Mouse (Mus musculus) forebrain, embryonic 15.5 days (tissue): ENCODE results near the gene Flad1. TPM values are rescaled to one million over a fixed set of nuclear protein-coding genes. Genes with fewer than 3 reads are reported as not detected.

Experiments
- ATAC-seq: fragments of 200-750 bp; cut with Nextera tagmentation; replicated peaks from 2 replicates; pipeline ENCODE4 v1.8.0; 2017; ENCODE audit warnings: mild to moderate bottlenecking, moderate TSS enrichment, moderate library complexity
- H3K27ac ChIP-seq: fragments of 300-500 bp; sonication (generic); replicated peaks from 2 replicates; pipeline ENCODE4 v1.5.1; 2015; ENCODE audit warnings: mild to moderate bottlenecking, inconsistent platforms
- H3K27me3 ChIP-seq: fragments of 300-500 bp; sonication (generic); 2 replicates; pipeline ENCODE4 v1.6.1; 2015; ENCODE audit warnings: inconsistent platforms
- H3K36me3 ChIP-seq: fragments of 300-500 bp; sonication (generic); 2 replicates; pipeline ENCODE4 v1.6.1; 2015; ENCODE audit warnings: mild to moderate bottlenecking, inconsistent platforms
- H3K4me1 ChIP-seq: fragments of 300-500 bp; sonication (generic); 2 replicates; pipeline ENCODE4 v1.6.1; 2015; ENCODE audit warnings: inconsistent platforms
- H3K4me2 ChIP-seq: fragments of 300-500 bp; sonication (generic); replicated peaks from 2 replicates; pipeline ENCODE4 v1.6.1; 2015; ENCODE audit warnings: mild to moderate bottlenecking, inconsistent platforms
- H3K4me3 ChIP-seq: fragments of 300-500 bp; sonication (generic); 2 replicates; pipeline ENCODE4 v1.5.1; 2015; ENCODE audit warnings: mild to moderate bottlenecking, inconsistent platforms
- H3K9ac ChIP-seq: fragments of 300-500 bp; sonication (generic); replicated peaks from 2 replicates; pipeline ENCODE4 v1.6.1; 2015; ENCODE audit warnings: mild to moderate bottlenecking, inconsistent platforms
- H3K9me3 ChIP-seq: fragments of 300-500 bp; sonication (generic); 2 replicates; pipeline ENCODE4 v1.6.1; 2016; ENCODE audit warnings: inconsistent platforms
- WGBS: fragments of 180-500 bp; shearing (Covaris S2); methylation state at CpG from one replicate; pipeline ENCODE4 v1.1.7; 2015; ENCODE audit warnings: mixed read lengths; 5-methylcytosine and 5-hydroxymethylcytosine counted together
- polyA plus RNA-seq: library from polyadenylated mRNA; unstranded; fragments of >200 nt; fragmentation: Nextera tagmentation; extraction: Ambion mirVana; gene quantifications from 2 replicates; pipeline ENCODE4 v1.2.1, GENCODE M21; 2015

The Flad1 gene
- polyA plus RNA-seq, 1 experiment from 2014 or later, result 42.0 TPM

DNA sequence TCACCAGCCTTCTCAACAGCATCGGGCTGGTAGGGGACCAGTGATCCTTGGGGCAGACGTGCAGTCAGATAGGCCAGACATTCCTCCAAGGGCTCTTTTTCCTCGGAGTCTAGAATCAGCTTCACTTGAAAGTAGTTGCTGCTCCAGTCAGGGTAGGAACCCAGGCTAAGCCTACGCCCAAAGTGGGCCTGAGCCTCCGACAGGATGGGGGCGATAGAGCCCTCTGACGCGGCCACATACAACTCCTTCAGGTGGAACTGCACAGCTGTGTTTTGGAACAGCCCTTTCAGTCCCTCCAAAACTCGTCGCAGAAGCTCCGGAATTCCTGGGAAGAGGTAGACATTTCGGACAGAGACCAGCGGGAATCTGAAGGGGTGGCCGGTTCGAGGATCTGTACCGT is 3.2 kb downstream of the Flad1 start:
- ATAC-seq, result no peak
- H3K27ac ChIP-seq, result no peak overlapping the region
- H3K9ac ChIP-seq, result no peak overlapping the region
- no peak overlapping the region for H3K4me3 ChIP-seq
- no peaks in the 10 kb centered on the region for H3K27me3 ChIP-seq
- 72% methylated on average over 16 of the region's 16 CpGs for WGBS
- no peak overlapping the region for H3K4me2 ChIP-seq
- peaks cover 19% of the 10 kb centered on the region; the same call in 1 of the 2 replicates for H3K36me3 ChIP-seq
- H3K4me1 ChIP-seq, result peaks cover 19% of the 10 kb centered on the region
- no peaks in the 10 kb centered on the region for H3K9me3 ChIP-seq

DNA sequence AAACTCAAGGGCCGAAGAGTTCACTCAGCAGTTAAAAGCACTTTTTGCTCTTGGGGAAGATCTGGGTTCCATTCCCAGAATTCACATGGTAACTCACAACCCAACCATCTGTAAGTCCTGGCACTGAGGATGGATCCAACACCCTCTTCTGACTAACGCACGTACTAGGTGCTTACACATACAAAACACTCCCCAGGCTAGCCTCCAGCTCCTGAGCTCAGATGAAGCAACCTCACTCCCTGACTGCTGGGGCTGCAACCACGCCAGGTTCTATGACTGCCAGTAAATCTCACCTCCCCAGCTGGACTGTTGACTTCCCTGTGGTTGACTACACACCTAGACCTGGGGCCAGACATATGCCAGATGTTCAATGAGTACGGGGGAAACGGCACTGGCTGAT is 4.8 kb downstream of the Flad1 start:
- peaks cover 31% of the 10 kb centered on the region for H3K36me3 ChIP-seq
- H3K4me3 ChIP-seq, result no peak overlapping the region
- WGBS, result 85% methylated on average over 6 of the region's 6 CpGs
- no peak overlapping the region for H3K27ac ChIP-seq
- no peak for ATAC-seq
- H3K9me3 ChIP-seq, result no peaks in the 10 kb centered on the region
- no peak overlapping the region for H3K4me2 ChIP-seq
- H3K9ac ChIP-seq, result no peak overlapping the region
- H3K27me3 ChIP-seq, result no peaks in the 10 kb centered on the region
- H3K4me1 ChIP-seq, result peaks cover 14% of the 10 kb centered on the region

DNA sequence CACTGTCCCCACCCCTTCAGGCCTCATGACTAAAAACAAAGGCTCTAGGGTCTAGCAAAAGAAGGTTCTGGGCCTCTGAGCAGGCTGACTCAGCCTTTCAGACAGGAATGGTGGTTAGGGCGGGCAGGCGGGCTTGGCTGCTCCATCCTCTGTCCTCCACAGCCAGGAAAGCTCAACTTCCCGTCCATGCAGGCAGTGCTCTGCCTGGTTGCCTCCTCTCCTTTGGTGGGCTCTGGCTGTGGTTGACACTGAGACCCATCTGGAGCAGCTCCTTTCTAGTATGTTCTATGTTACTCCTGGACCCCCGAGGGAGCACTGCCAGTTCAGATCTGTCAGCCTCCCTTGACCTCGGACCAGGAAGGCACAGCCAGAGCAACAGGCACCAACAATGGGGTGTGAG is 9.0 kb downstream of the Flad1 start, which contains the start of gene Lenep:
Gene Lenep (minus strand): TSS at position 101 of the 400 bp plus-strand sequence.
- Histone ChIP-seq H3K4me3 (no peak within 1 kb of the TSS), H3K9me3 (no peaks in the 10 kb centered on the region), H3K27me3 (no peaks in the 10 kb centered on the region), H3K36me3 (peaks cover 42% of the 10 kb centered on the region), H3K9ac (no peak within 1 kb of the TSS), H3K27ac (no peak within 1 kb of the TSS), H3K4me2 (no peak within 1 kb of the TSS), H3K4me1 (peaks cover 4% of the 10 kb centered on the region; the same call in 1 of the 2 replicates)
- WGBS, result 76% methylated on average over 5 of the region's 5 CpGs
- no peak for ATAC-seq

DNA sequence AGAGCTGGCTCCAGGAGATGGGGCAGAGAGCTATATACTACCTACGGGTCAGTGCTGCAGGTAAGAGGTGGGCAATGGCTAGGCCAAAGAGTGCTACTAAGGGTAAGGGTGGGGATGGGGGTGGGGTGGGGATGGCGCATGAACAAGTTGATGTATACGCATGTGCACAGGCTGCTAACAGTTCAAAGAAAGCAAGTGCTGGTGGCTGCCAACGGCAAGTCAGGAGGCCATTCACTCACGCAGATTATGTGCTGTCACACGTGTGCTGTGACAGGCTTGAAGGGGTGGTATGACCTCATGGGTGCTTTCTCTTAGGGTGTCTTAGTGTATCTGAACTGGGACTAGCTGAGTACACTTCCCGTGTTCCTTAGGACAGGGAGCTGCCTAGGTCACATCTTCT is 10.3 kb downstream of the Flad1 start:
- H3K36me3 ChIP-seq, result peaks cover 36% of the 10 kb centered on the region

DNA sequence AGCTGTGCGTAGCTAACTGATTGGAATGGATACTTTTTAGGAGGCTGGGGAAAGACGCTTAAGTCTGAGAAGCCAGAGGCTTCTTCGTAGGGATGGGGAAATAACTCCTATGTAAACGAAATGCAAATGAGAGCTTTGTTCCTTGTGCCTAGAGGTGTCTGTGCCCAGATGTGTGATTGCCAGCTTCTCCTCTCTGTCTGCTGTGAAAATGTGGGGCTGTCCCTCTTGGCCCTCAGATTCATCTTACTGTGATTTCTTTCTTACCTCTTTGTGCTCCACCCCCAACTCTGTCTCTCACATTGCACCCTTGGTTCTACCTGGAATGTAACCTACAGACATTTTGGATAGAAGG is 15.0 kb downstream of the Flad1 start:
- H3K9ac ChIP-seq, result peak overlapping the region; percentile 32; the same call in 1 of the 2 replicates
- H3K27ac ChIP-seq, result no peak overlapping the region
- H3K4me1 ChIP-seq, result peaks cover 46% of the 10 kb centered on the region
- H3K9me3 ChIP-seq, result no peaks in the 10 kb centered on the region
- H3K4me2 ChIP-seq, result peak overlapping the region; percentile 94
- peak overlapping the region; percentile 41 for H3K4me3 ChIP-seq
- ATAC-seq, result no peak
- H3K36me3 ChIP-seq, result peaks cover 8% of the 10 kb centered on the region; the same call in 1 of the 2 replicates
- peaks cover 5% of the 10 kb centered on the region; the same call in 1 of the 2 replicates for H3K27me3 ChIP-seq
- WGBS, result 0% methylated on average over 4 of the region's 4 CpGs

More for the DNA sequence above, 10.3 kb downstream of the Flad1 start:
- WGBS, result 91% methylated on average over 7 of the region's 7 CpGs
- Histone ChIP-seq H3K27ac (no peak overlapping the region), H3K9me3 (no peaks in the 10 kb centered on the region), H3K9ac (no peak overlapping the region), H3K27me3 (0 out of 2 replicates have a peak, but pooled peaks cover under 1% of the 10 kb centered on the region), H3K4me3 (no peak overlapping the region), H3K4me1 (peaks cover 4% of the 10 kb centered on the region), H3K4me2 (no peak overlapping the region)
- ATAC-seq, result no peak

DNA sequence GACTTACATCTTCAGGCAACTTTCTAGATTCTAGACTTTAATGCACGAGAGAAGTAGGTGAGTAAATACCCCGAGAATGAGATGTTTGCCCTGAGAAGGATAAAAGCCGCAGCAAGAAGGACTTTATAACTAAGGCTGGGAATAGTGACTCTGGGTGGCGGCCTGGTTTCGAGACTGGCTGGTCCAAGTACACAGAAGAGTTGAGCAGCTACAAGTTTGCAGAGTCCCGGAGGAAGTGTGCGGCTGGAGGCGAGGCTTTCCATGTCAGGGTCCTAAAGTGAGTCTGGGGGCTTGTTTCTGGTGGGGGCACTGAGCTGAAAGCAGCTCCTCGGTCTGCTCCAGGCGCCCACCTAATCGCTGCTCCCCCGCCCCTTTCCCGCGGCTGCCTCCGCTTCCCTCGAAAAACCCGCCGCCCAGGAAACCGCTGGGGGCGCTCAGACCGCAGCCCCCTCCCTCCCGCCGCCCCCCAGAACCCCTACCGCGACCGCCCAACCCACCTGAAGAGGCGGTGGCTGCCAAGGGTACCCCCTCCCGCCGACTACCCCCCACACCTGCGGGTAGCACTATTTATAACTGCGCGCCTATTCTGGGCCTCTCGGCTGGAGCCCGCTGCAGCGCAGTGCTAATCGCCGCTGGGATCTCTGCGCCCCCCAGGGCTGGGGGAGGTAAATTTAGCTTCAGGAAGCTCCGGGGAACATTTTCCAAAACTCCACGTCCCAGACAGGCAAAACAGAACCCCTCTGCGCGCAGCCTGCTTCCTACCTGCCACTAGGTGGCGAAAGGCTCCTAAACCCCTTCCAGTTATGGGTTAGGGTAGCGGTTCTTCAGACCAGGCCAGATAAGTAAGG is 15.6 kb downstream of the Flad1 start:
- Histone ChIP-seq H3K27me3 (peaks cover 5% of the 10 kb centered on the region; the same call in 1 of the 2 replicates), H3K9ac (peak overlapping the region; percentile 32), H3K4me1 (peaks cover 52% of the 10 kb centered on the region), H3K4me3 (peak overlapping the region; percentile 41), H3K4me2 (peak overlapping the region; percentile 94), H3K36me3 (peaks cover 4% of the 10 kb centered on the region; the same call in 1 of the 2 replicates), H3K9me3 (no peaks in the 10 kb centered on the region), H3K27ac (no peak overlapping the region)
- no peak for ATAC-seq
- WGBS, result under 1% methylated on average over 43 of the region's 44 CpGs

DNA sequence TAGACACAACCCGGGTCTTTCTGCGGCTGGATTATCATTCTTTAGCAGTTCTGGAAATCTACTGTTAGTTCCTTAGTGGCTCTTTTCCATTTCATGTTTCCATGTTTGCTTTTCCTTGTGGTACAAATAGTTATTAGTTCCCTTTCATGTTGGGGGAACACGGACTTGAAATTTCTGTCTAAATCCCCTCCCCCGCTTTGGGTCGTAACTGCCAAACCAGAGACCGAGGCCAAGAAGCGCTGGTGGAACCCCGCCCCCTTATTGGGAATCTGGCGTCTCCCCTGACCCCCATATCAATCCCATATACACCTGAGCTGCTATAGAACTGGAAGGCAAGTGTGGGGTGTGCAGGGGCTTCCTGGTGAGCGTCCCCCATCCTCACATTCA is 16.3 kb downstream of the Flad1 start:
- peaks cover 5% of the 10 kb centered on the region; the same call in 1 of the 2 replicates for H3K27me3 ChIP-seq
- H3K9me3 ChIP-seq, result no peaks in the 10 kb centered on the region
- H3K27ac ChIP-seq, result no peak overlapping the region
- no peak for ATAC-seq
- WGBS, result 5% methylated on average over 10 of the region's 10 CpGs
- H3K9ac ChIP-seq, result no peak overlapping the region
- peaks cover 57% of the 10 kb centered on the region for H3K4me1 ChIP-seq
- peak overlapping the region; percentile 46; the same call in 1 of the 2 replicates for H3K4me3 ChIP-seq
- H3K36me3 ChIP-seq, result 0 out of 2 replicates have a peak, but pooled peaks cover 3% of the 10 kb centered on the region
- peak overlapping the region; percentile 94 for H3K4me2 ChIP-seq

DNA sequence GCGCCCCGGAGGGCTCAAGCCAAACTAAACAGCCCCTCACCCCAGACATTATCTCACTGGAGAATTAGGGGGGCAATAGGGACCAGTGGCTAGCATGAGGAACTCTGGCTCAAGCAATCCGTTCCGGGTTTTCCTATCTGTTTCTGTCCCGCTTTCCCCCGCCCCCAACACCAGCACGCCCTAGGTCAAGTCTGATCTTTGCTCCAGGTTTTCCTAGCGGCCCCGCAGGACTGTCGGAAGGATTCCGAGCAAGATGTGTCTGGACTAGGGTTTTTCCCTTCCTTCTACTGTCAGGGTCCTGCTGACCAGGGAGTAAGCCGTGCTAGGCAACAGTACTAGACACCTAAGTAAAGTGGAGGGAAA is 16.8 kb downstream of the Flad1 start:
- Histone ChIP-seq H3K4me2 (peak overlapping the region; percentile 94), H3K27me3 (peaks cover 5% of the 10 kb centered on the region; the same call in 1 of the 2 replicates), H3K4me1 (peaks cover 61% of the 10 kb centered on the region), H3K36me3 (0 out of 2 replicates have a peak, but pooled peaks cover 1% of the 10 kb centered on the region), H3K4me3 (peak overlapping the region; percentile 46), H3K27ac (no peak overlapping the region), H3K9me3 (no peaks in the 10 kb centered on the region), H3K9ac (0 out of 2 replicates have a peak overlapping the region, but pooled peaks have one; percentile 5)
- under 1% methylated on average over 11 of the region's 12 CpGs for WGBS
- no peak for ATAC-seq

DNA sequence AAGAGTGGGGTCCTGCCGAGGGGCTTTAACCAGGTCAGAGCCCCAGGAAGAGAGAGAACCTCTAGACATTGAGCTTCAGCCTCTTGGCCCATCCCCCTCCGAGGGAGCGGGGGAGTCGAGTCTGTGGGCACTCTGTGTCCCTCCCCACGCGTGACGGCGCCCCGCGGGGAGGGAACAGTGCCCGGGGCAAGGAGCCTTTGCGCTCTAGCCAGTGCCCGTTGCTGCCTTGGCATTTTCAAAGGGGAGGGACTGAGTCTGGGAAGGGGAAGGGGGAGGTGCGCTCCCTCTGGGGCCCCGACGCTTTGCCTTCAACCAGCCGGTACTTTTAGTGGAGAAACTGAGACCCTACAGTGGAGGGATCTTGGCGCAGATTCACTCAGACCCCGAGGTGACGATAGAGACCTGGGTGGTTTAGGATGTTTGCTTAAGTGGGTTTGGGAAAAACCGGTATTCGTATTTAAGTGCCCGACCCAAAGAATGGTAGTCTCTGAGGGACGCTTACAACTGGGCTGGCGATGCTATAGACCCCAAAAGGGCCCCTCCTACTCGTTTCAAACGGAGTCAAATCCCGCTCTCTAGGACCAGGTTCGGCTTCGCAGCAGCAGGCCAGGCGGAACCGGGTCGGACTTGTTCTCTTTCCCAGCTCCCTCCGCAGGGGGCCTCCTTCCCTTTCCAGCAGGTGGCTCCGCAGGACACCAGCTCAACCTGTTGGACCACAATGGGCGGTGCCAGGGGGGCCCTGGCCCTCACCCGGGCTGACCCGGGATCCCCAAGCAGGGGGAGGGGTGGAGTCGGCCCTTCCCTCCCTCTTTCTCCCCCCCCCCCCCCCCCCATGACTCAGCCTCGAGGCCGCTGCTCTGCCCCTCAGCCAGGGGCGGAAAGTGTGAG is 17.4 kb downstream of the Flad1 start, which contains the start of gene Zbtb7b:
Gene Zbtb7b (minus strand): TSS at position 771 of the 888 bp plus-strand sequence.
- peak within 1 kb of the TSS; percentile 42 for H3K9ac ChIP-seq
- no peaks in the 10 kb centered on the region for H3K36me3 ChIP-seq
- H3K27me3 ChIP-seq, result peaks cover 5% of the 10 kb centered on the region; the same call in 1 of the 2 replicates
- WGBS, result 0% methylated on average over 39 of the region's 42 CpGs
- H3K4me1 ChIP-seq, result peaks cover 61% of the 10 kb centered on the region
- peak within 1 kb of the TSS; percentile 64 for H3K27ac ChIP-seq
- H3K4me2 ChIP-seq, result peak within 1 kb of the TSS; percentile 94
- ATAC-seq, result peak; percentile 45
- H3K9me3 ChIP-seq, result no peaks in the 10 kb centered on the region
- H3K4me3 ChIP-seq, result peak within 1 kb of the TSS; percentile 46

DNA sequence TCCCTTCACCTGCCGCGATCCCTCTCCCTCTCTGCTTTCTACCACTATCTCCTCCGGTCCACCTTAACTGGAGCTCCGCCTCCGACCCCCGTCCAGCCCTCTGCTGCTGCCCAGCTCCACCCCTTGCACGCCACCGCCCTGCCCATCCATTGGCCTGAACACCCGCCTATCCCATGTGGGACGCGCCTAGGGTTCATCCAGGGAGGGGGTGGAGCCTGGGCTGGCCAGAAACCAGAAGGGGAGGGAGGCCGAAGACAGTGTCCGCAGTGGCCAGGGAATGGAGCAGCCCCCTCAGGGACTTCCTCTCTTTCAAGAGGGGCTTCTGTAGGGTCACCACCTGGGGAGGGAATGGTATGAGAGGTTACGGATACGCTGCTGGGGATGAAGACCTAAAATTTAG is 18.1 kb downstream of the Flad1 start:
- Histone ChIP-seq H3K4me2 (peak overlapping the region; percentile 94), H3K27ac (peak overlapping the region; percentile 64), H3K9ac (peak overlapping the region; percentile 42), H3K36me3 (no peaks in the 10 kb centered on the region), H3K27me3 (peaks cover 5% of the 10 kb centered on the region; the same call in 1 of the 2 replicates), H3K9me3 (no peaks in the 10 kb centered on the region), H3K4me3 (peak overlapping the region; percentile 46), H3K4me1 (peaks cover 61% of the 10 kb centered on the region)
- WGBS, result 0% methylated on average over 15 of the region's 15 CpGs
- peak; percentile 92 for ATAC-seq

DNA sequence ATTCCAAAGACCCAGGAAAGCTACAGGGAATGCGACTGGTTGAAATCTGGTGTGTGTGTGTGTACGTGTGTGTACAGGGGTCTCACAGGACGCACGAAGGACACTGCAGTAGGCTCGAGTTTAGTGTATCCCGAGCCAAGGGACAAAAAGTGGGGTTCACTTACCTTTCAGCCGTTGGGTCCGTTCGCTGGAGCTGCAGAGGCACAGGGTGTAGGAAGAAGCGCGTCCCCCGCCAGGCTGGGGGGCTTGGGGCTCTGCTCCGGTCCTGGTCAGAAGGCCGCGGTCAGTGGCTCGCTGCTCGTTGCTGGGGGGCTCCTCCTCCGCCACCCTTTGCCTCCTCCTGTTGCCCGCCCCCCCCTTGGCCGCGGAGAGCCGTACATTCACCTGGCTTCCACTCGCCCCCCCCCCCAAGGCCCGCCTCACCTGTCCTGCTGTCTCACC is 18.8 kb downstream of the Flad1 start:
- H3K4me1 ChIP-seq, result peaks cover 68% of the 10 kb centered on the region

More for the DNA sequence above, 18.8 kb downstream of the Flad1 start:
- peaks cover 5% of the 10 kb centered on the region; the same call in 1 of the 2 replicates for H3K27me3 ChIP-seq
- H3K4me3 ChIP-seq, result peak overlapping the region; percentile 46
- 0 out of 2 replicates have a peak overlapping the region, but pooled peaks have one; percentile 48 for H3K9ac ChIP-seq
- H3K4me2 ChIP-seq, result peak overlapping the region; percentile 94
- under 1% methylated on average over 21 of the region's 24 CpGs for WGBS
- ATAC-seq, result no peak
- H3K27ac ChIP-seq, result no peak overlapping the region
- H3K36me3 ChIP-seq, result no peaks in the 10 kb centered on the region
- no peaks in the 10 kb centered on the region for H3K9me3 ChIP-seq
